Mouse (Mus musculus) adrenal gland, adult (tissue): Measurements from ENCODE around the gene Gm15155.
"Not testable (repeated sequence)": the region's sequence is repeated elsewhere in the genome, so short reads cannot be mapped to it uniquely, and the experiment has no call there.

Source experiments
- DNase-seq, 2 experiments: peaks; one replicate each; pipeline ENCODE4 v3.0.0; 2022 to 2023; ENCODE audit warnings: low spot score in 1 of 2; ENCODE audit not compliant: inconsistent age in 2 of 2

Gene Gm15155

DNA sequence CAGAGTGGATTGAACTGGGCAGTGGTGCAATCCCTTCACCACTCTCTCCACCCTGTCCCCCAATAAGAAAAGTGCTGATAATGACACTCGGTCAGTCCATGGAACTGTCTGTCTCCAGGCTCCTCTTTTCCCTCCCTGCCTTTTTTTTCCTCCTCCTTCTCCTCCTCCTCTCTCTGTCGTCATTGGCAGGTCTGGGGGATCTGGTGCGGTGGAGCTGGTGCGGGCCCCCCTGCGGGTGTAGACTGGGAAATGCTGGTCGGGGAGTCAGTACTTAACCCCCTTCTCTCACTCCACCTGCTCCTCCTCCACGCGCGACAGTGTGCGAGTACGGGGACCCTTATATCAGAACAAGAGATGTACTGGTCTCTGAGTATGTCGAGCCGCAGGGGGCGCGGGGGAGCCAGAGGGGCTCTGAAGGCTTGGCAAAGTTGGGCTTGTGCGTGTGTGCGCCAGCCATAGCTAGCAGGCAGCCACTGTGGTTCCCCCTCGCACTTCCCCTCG, at the start of gene Gm15155:
Gene Gm15155 (plus strand): TSS at position 401 of the 501 bp plus-strand sequence.
- DNase-seq: no peak

DNA sequence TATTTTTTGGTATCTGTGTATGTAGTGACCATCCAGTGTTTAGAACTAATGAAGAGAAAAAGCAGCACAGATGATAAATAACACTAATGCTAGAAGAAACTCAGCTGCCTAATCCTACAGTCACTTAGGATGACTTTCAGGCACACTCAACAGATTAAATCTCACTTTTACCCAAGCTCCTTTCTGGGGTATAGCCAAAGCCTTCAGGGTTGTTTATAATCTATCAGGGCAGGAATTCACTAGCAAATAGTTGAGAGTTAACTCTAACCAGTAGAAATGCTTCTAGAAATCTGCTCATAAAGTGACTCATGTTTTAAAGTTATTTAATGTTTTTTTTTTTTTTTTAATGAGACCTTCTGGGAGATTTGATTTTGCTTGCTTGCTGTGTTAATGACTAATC, 44.8 kb upstream of the Gm15155 start:
- no peak for DNase-seq

DNA sequence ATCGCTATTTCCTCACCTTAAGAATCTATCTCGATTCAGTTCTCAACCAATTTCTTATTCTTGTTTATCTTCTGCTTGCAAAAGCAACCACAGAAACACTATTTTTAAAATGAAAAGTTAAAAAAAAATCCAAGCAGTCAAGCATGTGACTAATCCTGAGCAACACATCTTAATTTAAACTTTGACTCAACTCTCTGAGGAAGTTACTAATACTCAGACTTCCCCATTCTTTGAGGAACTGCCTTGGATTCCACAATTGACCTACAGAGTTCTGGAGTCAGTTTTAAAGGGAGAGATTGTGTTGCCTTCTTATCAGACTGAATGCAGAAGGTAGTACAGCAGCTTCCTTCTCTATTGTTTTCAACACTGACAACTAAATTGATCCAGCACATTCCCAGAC, 40.0 kb upstream of the Gm15155 start:
- no peak for DNase-seq

DNA sequence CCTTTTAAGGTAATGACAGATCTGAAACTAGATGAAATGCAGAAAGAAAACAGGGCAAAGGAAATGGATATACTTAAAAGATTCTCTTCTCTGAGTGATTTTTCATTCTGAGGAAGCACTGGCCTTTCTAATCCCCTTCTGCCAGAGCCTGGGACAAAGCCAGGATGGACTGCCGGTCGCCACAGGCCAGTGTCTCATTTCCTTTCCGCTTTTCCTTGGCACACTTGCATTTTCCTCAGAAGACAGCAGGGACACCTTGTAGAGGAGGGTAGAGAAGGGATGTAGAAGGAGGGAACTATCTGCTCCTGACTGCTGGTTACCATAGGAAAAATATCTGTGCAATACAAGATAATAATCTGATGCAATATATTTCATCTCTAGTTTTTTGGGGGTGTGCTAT, 33.1 kb upstream of the Gm15155 start:
- no peak for DNase-seq

DNA sequence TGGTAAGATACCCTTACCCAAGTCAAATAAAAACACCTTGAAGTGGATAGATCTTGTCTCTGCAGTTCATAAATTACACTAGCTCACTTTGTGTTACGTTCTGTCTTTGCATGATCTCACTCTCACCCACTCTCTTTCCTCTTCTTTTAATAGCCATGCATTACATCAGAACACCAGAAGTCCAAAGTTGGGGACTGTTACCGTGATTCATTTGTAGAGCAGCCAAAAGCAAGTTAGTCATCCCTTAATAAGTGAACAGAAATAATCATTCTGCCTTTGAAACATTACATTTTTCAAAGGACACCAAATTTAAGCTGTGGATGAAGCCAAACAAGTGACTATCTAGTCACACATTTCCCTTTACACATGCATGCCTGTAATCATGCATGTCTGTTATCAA, 32.1 kb upstream of the Gm15155 start:
- DNase-seq: peak in 1 of 2 experiments; percentile 29

DNA sequence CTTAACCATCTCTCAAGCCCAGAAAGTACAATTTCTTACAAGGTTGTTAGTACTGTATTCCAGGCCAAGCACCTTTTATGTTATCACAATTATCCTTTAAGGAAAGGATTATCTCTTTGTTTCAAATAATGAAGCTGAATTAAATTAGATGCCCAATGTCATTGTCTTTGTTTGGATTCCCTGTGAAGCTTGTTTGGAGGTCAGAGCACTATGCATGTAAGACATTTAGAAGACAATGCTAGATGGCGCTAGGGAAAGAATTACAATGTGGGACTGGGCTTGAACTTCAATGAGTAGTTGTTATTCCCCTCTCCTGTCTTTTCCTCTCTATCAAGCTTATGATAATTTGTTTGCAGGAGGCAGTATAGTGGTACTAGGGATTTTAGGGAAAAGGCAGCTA, 29.9 kb upstream of the Gm15155 start:
- DNase-seq: no peak

DNA sequence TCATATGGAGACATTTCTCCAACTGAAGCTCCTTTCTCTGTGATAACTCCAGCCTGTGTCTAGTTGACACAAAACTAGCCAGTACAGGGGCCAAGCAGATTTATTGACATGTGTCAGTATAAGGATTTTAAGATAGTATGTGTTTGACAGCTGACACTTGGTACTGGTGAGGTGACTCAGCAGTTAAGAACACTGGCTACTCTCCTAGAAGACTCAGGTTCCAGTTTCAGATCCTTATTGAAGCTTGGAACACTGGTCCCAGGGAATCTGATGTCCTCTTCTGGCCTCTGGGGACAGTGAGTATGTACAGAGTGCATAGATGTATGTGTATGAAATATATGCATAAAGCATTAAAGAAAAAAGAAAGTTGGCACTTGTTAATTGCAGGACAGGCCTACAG, 28.2 kb upstream of the Gm15155 start:
- no peak for DNase-seq

DNA sequence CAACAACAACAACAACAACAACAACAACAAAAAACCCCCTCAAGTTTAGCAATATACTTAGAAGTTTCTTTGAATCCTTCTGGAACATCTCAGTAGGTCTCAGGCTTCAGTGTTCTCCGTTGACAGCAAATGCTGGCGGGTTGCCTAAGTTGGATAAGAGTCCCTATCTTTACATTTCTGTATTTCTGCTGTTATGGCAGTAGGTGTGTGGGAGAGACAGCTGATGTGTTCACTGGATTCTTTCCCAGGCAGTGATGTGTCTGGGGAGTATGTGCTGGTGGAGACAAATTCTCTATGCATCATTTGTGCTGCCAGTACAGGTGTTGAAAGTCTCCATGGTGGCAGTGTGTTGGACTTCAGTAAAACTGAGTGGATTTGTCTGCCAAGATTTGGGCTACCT, 23.3 kb upstream of the Gm15155 start:
- no peak for DNase-seq

DNA sequence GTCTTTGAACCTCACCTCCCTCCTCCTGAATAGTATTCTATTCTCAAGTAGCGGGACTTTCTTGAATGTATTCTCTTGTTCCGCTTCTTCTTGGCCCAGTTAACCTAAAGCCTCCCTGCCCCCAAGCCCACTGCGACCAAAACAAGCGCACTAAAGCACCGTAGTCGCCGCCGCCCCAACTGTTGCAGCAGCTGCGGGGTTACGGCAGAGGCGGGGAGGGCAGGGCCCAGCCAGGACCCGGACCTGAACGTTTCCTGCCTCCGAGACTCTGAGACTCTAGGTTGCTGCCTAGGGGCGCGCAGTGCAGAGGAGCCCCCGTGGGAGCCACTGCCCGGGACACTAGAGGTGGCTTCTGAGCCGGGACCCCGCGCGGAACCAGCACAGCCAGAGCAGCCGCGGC, 2.0 kb upstream of the Gm15155 start:
- DNase-seq: peak in 1 of 2 experiments; percentile 24

DNA sequence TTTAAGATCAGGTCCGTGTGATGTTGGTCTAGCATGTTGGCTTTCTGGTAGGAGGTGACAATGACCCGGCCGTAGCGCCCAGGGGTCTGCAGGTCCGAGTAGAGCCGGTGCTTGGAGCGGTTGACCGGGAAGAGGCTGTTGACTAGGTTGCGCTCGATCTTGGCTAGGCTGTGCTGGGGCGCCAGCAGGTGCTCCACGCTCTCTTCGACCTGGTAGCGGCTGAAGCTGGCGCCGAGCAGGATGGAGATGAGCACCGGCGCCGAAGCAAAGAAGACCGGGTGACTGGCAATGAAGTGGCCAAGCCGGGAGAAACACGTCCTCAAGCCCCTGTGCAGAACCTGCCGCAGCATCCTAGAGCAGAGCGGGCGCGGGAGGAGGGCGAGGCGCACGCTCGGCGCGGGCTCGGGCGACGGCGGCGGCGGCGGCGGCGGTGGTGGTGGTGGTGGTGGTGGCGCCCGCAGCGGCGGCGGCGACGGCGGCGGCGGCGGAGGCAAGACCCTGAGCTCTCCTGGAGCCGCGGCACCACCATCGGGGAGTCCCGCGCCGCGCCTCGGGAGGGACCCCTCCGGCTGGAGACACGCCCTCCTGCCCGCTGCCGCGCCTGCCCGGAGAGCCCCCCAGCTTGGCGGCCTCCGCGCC, 1.5 kb upstream of the Gm15155 start:
- peak in 1 of 2 experiments; percentile 35 for DNase-seq

DNA sequence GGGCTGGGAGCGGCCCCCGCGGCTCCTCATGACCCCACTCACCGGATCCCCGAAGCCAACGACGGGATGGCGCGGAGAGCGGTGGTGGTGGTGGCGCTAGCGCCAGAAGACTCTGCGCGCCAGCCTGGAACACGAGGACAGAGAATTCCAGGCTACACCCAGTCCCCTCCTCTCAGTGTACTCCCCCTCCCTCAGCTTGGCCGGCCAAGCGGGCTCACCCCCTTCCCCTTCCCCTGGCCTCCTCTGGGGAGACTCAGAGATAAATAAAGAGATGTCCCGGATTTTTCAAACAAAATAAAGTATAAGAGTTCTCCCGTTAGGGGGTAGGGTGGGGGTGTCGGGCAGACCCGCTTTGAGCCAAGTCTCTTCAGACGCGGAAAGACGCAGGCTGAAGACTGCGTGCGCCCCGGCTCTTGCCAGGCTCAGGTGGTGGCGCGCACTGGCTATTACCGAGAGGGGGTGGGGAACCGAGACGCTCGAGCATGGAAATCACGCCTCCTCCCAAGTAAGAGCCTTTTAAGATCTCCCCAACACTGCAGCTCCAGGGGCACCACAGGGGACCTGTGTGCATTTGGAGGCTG, 750 bp upstream of the Gm15155 start, which contains the start of gene Ptchd1:
Gene Ptchd1 (minus strand): TSS at position 114 of the 581 bp plus-strand sequence.
- DNase-seq: peak; percentile 2 to 30

DNA sequence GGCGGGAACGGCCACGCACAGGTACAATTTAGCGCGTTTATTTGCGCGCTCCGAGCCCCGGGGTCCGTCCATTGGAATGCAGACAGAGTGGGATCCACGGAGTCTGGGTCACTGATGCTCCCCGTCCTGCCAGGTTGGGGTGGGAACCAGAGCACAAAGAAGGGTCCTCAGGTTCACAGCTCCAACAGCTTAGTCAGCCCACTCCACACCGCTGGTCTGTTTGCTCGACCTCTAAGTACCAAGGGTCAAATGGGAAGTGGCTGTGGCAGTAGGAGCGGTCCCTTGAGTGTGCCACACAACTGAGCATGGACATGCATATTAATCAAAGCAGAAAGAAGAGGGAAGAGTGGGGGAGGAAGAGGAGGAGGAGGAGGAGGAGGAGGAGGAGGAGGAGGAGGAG, 354 bp downstream of the Gm15155 start:
- DNase-seq: no peak

DNA sequence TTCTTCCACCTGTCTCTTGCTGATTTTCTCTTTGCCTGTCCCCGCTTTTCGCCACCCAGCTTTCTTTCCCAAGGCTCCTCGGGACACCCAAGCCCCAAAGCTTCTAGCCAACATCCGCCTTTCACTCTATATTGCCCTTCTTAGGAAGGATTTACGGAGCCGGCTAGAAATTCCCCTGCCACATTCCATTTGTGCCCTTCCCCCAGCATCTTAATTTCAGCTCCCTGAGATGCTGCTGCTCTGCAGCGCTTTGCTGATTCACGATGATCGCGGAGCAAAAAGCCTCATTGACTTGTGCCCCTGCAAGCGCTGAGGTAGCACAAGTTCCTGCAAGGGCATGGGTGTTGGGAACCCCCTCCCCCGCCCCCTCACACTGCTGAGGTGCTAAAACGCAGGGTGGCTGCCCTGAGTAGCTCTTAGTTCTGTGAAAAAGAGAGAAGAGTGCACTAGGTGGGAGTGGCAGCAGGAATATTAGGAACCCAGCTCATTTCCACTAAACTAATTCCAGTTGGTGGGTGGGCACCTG, 1.2 kb downstream of the Gm15155 start:
- DNase-seq: no peak

DNA sequence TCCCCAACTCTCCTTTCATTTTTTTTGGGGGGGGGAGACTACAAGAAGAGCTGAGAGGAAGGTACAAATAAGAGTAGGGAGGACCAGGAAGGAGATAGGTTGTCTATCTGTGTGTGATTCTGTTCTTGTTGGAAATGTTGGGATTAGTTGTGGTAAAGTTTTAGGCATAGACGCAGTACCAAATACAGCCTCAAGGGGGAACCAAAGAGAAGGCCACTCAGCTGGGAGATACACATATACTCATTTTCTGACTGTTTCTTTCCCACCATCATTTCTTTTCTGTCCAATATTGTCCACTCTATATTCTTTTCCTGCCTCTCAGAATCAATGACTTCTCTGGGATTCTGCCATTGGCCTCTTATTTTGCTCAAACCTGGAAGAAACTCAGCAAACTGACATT, 19.4 kb downstream of the Gm15155 start:
- DNase-seq: peak in 1 of 2 experiments; percentile 58

DNA sequence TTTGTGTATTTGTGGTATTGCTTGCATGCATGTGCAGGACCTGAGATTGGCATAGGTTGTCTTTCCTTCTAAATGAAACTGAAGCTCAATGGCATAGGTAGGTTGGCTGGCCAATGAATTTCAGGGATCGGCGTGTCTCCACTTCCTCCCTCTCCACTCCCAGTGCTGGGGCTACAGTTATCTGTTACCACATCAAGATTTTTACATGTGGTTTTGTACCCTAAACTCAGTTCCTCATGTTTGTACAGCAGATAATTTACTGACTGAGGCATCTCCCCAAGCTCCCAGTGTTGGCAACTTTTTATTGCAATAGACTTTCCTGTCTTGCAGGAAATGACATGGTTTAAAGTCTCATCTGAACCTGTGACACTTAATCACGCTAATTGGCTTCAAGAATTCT, 21.4 kb downstream of the Gm15155 start:
- DNase-seq: no peak

DNA sequence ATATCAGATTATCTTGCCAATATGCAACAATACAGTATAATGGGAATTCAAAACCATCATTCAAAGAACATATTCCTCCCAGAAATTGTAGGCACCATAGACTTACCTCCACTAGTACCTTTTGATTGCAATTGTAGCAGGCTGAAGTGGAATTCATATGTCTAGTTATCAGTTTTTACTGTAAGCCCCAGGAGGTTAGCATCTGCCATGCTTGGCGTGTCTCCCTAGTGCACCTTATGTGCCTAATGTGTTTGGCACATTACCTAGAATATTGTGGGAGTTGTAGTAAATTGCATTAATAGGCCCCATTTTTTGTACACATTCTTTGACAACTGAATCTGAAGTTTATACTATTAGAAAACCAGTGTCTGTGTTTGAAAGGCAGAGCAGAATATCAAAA, 33.4 kb downstream of the Gm15155 start:
- no peak for DNase-seq

DNA sequence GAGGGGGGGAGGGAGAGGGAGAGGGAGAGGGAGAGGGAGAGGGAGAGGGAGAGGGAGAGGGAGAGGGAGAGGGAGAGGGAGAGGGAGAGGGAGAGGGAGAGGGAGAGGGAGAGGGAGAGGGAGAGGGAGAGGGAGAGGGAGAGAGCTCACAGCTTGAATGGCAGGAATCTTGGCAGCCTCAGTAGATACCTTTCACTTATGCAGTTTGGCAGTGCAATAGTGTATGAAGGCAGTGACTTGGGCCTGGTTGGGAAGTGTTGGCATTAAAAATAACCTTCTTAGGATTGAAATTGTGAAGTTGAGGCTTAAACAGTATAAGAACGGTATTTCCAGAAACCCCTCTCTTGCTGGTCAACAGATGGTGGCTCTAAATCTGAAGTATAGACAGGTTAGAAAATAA, 65.9 kb downstream of the Gm15155 start:
- not testable (repeated sequence) for DNase-seq

DNA sequence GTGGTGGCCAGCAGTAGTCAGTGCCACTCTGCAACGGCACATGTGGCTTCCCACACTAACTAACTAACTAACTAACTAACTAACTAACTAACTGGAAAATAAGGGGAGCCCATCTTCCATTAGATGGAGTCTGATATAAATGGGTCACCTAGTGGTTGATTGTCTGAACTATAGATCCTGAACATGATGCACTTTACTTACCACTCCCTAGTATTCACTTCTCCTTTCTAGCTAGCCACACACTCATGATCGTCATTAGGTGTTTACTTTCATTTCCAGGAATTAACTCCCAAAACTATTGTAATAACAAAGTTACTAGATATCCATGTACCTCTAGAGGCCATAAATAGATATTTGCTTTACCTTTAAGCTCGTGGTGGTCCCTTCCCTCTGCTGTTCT, 99.6 kb downstream of the Gm15155 start:
- no peak for DNase-seq

DNA sequence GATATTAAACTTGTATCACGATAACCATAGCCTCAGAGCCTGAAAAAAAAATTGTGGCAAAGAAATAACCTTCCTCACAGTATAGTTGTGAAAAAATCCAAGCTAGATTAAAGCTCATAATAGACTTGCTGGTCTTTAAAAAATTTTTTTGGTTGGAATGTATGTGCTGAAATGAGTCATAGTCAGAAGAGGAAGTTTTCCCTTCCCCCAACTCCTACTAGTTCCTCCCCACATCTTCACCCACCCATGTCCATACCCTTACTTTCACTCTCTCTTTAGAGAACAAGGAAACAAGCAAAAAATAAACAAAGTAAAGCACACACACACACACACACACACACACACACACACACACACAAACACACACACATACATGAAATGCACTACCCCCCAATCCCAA, 103.8 kb downstream of the Gm15155 start:
- no peak for DNase-seq

DNA sequence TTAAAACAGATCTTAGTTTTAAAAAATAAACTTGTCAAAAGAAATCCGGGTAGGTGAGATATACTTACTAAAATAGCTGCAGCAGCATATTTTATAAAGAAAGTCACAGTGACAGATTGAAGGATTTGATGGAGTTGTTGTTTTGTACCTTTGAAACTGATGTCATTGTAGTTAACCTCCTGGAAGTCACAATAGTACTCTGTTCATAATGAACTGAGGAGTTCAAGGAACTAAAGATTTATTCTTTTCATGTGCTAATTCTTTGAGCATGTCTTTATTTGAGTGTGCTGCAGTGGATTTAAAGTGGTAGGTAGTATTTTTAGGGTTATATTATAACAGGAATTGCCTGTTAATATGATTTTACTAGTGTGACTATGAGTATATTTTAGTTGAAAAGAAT, 263.6 kb downstream of the Gm15155 start:
- no peak for DNase-seq

DNA sequence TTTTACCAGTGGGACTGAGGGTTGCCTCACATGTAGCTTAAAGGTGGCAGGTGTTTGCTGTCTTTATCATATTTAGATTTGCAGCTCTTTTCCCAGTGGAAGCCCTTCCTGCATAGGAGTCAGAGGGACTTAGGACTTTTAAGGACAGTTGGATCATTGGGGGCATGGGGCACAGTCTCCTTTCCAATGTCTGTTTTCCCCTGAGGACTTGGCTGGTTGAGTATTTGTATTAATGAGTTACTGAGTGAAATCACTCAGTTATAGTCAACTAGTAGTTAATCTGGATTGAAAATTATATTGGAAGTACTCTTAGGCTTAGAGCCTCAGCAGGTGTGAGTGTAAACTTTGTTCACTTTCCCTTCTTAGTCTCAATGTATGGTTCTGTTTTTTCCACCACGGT, 275.5 kb downstream of the Gm15155 start:
- no peak for DNase-seq

DNA sequence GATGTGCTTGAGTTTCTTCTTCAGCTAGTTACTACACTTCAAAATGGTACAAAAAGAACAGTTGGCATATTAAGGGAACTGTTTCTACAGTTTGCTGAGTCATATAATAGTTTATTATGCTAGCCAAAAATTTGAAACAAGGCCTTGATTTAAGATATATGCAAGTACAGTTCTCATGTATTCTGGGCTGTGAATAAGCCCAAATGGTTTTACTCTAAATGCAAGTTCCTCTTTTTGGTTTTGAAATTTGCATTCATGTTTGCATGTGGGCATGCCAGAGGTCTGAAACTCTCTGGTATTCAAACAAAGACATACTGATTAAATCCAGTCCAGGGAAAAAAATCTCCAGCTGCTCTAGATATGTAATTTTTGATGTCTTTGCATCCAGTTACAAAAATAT, 277.2 kb downstream of the Gm15155 start:
- DNase-seq: no peak

DNA sequence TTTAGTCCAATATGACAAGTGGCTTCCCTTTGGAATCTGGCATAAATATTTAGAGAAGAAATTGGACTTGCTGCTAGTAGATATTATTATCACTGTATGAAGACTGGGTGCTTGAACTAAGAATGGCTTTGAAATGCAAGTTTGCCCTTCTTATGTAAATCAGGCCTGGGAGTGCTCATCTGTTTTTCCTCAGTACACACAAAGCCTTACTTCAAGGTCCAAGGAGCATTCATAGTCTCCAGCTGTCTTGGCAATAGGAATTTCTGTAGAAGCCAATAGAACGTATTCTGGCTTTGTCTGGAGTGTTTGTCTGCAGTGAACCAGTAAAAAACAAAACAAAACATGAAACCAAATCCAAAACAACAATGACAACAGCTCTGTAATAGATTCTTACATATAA, 278.6 kb downstream of the Gm15155 start:
- no peak for DNase-seq
